Mouse (Mus musculus) neural tube, embryonic 10.5 days (tissue): Measurements from ENCODE around the gene Tcn2.
A peak's percentile ranks its signal among the peaks of the same experiment; 100 is the strongest.
"Not testable (repeated sequence)": the region's sequence is repeated elsewhere in the genome, so short reads cannot be mapped to it uniquely, and the experiment has no call there.

ENCODE experiments used
- DNase-seq: peaks from one replicate; pipeline ENCODE4 v3.0.0-alpha.2; 2017; ENCODE audit warnings: low spot score; ENCODE audit errors: extremely low spot score

The Tcn2 gene

DNA sequence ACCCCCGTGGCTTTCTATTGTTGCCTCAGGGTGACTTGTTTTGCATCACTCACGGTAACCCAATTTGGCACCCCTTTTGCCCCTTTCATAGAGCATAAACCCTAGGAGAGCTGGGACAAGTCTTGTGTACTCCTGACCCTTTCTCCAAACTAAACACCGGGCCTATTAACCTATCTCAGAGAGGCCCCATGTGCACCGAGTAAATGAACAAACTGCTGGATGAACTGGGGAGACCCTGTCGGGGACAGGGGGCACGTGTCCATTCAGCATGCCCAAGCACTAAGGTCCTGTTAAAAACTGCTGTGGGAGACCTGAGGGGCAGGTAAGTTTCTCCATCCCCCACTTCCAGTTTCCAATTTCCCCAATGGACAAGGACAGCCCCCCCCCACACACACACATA is 1.0 kb downstream of the Tcn2 start:
- no peak for DNase-seq

DNA sequence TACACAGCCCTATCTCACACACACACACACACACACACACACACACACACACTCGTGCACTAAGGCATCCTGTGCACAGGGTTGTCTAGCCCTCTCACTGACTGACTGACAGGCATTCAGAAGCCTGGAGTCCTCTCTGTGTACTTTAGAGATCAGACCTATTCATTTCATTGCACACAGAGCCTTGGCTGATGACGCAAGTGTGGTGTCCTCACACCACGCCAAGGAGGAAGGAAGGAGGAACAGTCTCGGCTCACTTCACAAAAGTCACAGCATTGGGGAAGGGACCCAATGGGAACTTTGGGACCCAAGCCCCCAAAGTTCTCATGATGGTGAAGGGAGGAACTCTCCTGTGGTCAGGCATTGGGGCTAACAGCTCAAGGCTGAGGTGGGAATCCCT is 1.9 kb downstream of the Tcn2 start:
- no peak for DNase-seq

DNA sequence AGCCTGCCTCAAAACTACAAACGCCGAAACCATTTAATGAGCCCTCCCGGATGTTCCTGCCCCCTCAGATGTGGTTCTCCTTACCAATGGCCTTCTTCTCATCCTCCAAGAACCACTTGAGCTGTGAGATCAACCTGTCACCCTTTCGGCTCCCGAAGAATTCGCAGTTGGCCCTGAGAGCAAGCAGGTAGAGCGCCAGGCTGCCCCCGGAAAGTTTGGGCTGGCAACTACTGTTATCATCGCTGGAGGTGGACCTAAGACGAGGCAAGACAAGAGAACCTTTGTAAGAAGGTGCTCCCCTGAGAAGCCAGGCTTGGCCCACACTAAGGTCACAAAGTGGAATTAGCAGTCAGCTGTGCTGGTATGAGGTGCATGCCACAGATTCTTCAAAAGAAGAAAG is 6.0 kb downstream of the Tcn2 start:
- no peak for DNase-seq

DNA sequence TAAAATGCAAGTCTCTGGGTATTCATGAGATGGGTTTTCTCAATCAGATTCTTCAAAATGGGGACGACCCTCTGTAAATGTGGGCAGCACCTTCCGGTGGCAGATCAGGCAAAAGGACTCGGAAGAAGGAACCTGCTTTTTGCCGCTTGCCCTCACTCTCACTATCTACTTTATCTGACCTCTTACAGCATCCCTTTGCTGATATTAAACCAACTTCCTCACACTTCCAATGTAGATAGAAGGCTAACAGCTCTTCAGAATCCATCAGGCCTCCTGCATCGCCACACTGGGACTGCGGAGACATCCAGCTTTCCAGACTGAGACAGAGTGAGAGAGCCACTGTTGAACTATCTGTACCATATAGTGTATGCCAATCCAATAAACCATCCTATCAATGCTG is 9.2 kb downstream of the Tcn2 start:
- no peak for DNase-seq

DNA sequence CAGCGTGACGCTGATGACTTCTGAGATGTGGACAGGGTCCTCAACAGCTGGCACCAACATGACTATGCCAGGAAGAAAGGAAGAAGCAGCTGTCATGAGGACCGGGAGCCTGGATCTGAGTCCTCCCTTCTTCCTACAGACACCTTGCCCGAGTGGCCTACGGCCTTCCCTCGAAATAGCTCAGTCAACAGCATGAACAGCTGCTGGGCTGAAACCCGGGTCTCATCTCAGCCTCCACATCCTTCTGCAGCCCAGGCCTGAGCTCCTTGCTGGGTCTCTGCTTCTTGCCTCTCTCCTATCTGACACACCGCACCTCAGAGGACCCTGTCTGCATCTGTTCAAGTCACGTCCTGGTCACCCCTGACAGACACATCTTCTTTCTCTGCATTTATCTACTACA is 9.8 kb downstream of the Tcn2 start:
- DNase-seq, result no peak

DNA sequence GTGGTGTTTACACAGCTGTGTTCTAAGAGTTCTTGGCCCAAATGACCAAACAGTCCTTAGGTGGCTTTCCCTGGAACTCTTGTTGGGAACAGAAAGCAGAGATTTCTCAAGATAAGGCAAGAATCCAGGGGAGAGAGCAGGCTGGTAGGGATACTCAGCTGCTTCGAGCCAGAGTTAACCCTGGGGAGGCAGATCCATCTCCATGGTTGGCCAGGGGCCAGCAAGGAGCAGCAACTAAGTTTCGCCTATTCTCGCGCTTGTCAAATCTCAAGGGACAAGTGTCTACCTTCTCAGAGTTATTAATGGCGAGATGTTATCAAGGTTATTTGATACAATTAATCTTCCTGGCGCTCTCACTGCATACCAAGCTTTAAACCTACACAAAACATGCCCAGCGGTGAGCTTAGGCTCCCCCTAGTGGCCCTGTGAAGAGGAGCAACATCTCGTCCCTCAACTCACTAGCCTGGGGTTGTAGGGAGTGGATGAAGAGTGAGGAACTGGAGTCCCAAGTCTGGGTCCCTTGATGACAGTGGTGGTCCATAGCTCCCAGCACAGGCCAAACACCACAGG is 10.6 kb downstream of the Tcn2 start:
- DNase-seq, result peak; percentile 30

DNA sequence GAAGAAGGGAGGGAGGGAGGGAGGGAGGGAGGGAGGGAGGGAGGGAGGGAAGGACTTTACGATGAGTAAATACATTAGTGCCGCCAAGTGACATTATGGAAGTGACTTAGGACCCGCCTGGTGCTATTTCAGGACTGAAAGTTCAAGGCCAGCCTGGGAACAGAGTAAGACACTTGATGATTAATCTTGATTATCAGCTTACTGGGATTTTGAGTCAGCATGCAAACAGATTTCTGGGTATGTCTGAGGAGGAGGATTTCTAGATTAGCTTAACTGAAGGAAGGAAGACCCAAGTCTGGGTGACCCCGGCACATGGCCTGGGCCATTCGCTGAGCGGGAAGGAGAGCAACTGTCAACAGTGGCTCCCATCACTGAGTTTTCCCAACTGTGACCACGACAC is 11.5 kb downstream of the Tcn2 start:
- no peak for DNase-seq

DNA sequence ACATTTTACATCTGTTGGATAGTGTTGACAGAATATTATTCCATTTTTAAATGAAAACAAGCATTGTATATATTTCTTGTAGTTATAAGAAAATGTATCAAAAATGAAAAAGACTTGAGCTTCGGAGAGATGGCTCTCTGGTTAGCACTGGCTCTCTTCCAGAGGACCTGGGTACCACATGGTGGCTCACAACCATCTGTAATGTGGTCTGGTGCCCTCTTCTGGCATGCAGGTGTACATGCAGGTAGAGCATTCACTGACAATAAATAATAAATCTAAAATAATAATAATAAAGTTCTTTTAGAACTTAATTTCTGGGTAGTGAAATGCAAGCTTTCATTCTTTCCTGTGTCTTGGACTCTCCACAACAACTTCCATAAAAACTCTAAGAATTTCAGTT is 13.2 kb downstream of the Tcn2 start:
- no peak for DNase-seq

DNA sequence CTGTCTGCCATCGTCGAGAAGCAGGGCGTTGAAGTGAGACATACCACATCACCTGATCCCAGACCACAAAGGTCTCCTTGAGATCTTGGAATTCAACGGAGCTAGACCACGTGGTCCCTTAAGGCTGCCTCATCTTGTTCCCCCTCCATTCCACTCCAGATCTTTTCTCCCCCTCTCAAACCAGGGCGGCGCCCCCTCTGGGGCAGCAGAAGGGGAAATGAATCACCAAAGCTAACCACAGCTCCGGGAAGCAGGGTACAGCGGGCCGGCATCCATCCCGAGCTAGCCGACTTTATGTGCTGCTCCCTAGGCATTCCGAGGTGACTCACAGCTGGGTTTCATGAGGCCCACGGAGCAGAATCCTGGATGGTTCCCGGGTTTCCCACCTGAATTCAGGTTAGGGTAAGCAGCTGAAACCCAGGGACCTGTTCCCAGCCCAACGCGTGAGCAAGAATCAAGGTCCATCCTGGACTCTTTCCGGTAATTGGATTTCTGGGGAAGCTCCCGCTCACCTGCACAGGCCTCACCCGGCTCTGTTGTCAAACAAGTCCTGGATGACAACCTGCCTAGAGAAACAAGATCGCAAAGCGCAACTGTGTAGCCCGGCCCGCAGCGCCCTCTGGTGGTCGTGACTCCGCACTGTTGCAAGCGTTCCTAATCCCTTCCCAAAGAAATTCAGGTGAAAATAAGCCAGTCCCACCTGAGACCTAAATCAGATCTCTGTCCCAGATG is 17.7 kb downstream of the Tcn2 start, which contains the start of gene Slc35e4:
Gene Slc35e4, minus strand, starts transcription at position 556 of the 732 bp plus-strand sequence.
- DNase-seq, result peak; percentile 89

DNA sequence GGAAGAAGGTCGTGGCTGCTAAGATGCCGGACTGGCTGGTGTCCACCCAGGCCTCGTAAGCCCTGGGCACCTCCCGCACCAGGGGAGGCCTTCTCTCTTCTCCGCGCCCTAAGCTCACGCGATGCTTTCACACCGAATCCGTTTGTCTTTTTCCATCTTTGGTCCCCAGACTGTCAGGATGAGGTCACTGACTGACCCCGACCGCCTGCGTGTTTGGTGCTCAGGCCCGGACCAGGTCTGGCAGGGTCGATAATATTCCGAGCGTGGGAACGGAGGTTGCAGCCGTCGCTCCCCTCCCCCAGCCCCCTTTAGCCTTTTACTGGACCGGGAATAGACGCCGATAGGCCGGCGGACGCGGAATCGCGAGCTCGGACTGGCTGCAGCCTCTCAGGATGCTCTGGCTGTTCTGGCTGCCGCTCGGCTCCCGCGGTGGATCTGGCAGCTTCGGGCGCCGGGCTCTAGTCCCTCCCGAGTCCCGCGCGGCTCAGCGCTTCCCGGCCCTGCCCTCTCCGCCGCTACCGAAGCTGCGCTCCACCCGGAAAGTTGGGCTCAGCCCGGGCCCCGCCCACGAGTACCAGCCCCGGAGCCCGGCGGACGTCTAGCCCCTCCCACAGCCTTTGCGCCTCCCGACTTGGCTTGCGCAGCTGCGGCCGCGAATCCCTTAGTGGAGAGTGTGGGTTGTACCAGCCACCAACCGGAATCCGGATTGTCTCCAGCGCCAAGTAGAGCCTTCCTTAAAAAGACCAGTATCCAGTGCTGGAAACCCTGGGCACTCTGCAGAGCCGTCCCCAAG is 18.4 kb downstream of the Tcn2 start:
- peak; percentile 85 for DNase-seq

DNA sequence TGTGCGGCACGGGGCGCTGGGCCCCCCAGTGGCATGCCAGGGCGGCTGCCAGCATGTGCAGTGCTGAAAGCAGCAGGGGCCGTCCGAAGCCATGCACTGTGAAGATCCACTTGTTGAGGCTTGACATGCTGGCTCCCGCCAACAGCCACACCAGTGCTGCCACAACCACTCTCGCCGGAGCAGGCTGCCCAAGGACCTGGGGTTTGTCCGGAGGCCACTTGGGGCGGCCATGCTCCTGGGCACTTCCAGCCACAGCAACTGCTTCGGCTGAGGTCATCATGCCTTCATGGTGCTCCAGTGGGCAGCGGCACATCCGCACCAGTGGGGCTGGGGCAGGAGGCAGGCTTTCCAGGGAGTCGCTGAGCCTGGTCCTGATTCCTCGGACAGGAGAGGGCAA is 19.1 kb downstream of the Tcn2 start:
- peak; percentile 59 for DNase-seq

DNA sequence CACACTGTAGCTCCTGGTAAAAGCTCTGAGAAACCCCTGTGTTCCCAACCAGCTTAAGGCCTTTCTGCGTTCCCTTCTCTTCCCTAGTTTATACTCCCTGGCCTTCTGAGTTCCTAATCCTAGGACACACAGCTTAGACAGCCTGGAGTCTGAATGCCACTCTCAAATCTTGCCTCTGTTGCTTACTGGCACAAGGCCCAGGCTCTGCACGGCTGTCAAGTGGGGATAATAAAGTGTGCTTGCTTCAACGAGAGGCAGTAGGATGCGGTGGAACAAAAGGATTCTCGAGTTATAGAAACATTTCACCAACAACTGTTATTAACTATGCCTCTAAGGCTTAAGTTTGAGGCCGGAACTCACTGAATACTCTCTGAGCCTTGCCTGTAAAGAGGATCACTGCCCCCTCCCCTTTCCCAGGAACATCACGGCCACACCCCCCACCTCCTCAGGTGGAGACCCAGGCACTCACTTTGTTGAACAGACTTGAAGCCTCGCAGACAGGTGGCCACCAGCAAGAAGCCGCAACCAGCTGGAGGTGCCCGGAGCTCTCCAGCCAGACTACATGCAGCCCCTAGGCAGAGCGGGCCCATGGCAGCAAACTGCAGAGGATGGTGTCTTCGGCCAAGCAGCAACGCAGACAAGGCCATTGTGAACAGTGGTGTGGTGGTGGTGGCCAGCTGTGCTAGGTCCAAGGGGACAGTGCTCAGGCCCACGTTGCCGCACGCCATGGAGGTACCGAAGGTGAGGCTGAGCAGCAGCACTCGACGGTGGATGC is 19.7 kb downstream of the Tcn2 start:
- DNase-seq, result no peak

DNA sequence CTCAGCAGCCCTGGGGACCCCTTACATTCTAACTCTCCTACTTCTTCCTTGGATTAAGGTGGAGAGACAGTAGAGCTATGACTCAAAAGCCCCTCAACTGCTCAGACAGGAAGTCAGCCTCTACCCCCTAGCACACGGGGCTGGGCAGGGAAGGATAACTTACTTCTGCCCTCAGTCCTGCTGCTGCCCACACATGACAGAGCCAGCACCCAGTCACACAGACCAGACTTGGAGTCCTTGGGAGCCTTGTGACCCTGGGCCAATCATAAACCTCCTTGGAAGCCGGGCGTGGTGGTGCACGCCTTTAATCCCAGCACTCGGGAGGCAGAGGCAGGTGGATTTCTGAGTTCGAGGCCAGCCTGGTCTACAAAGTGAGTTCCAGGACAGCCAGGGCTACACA is 20.5 kb downstream of the Tcn2 start:
- DNase-seq, result not testable (repeated sequence)

DNA sequence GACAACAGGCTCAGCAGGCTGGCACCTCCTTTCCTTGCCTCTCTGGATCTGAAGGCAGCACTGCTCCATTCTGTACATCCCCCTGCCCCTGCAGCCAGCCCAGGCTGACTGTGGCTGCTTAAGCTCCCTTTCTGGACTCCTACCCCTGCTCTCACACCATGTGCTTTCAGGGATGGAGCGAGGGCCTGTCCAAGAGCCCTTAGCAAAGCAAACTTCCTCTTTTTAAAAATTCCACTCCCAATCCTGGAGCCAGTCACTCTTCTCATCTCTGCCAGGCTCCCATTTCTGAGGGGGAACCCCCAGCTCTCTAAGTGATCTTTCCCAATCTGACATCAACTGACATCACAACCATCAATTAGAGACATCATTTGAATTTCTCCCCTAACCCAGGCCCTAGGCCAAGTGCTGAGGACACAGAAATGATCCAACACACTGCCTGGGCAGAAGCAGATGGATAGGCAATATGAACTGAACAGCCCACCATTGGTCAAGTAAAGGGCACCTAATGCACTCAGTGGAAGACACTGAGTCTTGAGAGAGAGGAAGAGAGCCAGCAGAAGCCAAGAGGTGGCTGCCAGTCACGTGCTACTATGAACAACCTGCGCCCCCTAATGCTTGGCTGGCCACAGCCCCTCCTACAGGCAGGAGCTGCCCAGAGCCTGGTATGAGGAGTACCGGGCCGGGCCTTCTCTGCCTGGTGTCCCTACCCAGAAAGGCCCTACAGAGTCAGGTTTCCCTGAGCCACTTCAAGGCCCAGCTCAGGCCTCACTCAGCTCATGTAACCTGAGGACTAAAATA is 21.2 kb downstream of the Tcn2 start:
- DNase-seq, result no peak

DNA sequence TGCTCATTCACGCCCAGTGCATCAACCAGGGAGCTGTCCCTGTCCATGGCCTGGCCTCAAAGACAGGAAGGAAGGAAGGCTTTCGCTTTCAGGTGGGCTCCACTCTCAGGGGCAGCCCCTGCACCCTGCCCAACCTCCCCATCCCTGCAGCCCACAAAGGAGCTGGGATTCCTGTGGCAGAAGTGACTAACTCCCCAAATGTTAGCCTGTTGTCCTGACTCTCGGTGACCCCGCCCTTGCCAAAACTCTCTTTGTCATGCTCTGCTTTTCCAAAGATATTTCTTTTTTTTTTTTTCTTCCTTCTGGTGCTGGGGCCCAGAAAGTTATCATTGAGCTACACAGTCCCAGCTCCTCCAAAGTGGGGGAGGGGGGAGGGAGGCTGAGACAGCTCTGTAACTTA is 22.7 kb downstream of the Tcn2 start:
- DNase-seq, result no peak

DNA sequence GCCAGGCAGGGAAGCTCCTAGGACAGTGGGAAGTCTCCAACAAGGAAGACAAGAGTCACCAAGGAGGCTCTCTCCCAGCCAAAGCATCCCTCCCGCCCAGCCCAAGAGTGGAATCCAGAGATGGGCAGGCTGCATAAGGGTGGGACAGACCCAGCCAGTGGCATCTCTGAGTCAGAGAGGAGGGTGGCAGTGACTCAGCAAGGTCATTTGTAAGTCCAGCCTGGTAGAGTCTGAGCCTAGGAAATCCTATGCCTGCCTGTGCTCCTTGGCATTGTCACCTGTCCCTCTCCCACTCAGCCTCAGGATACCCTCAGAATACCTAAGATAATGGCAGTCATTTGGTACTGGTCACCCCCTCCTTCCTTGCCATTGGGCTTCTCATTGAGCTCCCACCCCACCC is 26.5 kb downstream of the Tcn2 start:
- DNase-seq, result no peak

DNA sequence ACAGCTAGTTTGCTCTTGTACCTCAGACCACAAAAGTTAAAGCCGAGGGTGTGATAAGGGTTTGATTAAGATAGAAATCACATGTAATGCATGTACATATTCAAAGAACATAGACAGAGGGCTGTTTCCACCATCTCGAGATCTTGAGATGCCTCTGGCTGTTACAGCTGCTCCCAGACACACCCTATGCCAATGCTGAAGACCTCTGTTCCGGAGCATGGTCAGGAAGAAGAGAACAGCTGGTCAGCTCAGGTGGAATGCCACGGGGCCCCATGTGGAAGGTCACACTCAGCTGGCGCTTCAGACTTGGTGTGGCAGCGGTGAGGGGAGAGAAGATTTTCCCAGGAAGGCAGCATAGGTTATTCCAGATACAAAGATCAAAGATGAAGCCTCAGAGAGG is 27.3 kb downstream of the Tcn2 start:
- no peak for DNase-seq

DNA sequence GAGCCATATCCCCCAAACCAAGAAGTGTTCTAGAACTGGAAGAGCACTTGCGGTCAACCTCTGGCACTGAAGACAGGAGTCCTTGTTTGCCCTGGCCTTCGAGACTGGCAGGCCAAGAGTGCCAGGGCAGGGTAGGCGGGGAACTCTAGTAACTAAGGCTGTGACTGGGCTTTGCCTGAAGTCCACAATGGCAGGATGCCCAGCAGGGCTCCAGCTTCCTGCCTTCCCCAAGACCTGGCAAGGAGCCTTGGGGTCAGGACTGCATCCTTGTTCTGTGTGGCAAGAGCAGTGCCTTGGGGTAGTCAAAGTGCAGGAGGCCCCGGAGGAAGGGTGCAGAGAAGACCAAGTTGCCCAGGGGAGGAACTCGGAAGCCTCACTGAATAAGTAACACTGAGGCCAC is 28.9 kb downstream of the Tcn2 start:
- DNase-seq, result no peak

DNA sequence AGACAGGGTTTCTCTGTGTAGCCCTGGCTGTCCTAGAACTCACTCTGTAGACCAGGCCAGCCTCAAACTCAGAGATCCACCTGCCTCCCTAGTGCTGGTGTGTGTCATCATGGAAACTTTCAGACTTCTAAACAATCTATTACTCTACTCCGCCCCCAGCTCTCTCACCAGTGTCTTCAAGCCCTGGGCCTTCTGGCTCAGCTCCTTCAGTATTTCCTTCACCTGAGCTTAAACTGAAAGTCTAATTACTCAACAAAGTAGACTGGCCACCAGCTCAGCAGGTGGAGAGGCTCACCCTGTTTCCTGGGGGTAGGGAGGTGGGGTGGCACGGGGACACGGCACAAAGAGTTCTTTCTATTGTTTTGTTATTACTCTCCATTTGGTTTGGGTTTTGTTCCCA is 29.4 kb downstream of the Tcn2 start:
- DNase-seq, result no peak

DNA sequence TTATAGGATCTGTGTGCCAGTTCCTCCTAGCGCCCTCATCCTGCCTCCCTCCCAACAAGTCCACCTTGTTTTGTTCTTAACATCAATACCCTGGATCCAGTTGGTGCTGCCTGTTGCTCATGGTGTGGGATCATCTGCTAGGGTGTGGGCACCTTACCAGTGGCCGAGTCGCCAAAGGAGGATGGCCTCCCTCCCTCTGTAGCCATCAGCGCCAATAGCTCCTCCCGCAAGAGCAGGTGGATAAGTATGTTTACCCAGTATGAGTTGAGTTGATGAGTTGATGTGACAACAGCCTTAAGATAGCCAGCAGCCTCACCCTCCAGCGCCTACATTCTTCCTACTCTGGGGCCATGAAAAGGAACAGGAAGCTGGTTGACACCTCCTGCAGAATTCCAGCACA is 31.7 kb downstream of the Tcn2 start:
- no peak for DNase-seq

DNA sequence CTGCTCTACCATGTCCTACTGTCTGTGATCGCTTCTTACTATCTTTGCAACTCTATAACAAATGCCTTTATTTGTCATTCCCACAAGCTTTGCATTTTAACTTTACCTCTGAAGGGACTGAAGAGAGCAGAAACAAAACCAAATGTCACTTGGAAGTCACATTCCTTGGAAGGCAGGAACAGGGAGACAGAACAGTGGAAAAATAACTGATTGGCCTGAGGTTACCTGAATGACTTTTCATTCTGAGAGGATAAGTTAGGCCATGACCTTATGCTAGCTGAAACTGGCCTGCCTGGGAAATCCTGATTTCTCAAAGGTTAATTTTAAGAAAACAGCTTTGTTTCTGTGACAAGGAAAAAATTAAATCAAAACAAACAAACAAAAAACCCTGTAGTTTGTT is 36.0 kb downstream of the Tcn2 start:
- DNase-seq, result no peak
